Mouse (Mus musculus): ENCODE measurements around the gene Wdr74. TPM values are rescaled to one million over a fixed set of nuclear protein-coding genes. Genes with fewer than 3 reads are reported as not detected.

Wdr74 gene
- 6.9 TPM for polyA plus RNA-seq (2014; fragmentation: Illumina TruSeq; extraction: RNeasy Lipid Tissue Mini Kit (QIAGEN cat#74804); ENCODE audit: low read depth, low replicate concordance)

DNA sequence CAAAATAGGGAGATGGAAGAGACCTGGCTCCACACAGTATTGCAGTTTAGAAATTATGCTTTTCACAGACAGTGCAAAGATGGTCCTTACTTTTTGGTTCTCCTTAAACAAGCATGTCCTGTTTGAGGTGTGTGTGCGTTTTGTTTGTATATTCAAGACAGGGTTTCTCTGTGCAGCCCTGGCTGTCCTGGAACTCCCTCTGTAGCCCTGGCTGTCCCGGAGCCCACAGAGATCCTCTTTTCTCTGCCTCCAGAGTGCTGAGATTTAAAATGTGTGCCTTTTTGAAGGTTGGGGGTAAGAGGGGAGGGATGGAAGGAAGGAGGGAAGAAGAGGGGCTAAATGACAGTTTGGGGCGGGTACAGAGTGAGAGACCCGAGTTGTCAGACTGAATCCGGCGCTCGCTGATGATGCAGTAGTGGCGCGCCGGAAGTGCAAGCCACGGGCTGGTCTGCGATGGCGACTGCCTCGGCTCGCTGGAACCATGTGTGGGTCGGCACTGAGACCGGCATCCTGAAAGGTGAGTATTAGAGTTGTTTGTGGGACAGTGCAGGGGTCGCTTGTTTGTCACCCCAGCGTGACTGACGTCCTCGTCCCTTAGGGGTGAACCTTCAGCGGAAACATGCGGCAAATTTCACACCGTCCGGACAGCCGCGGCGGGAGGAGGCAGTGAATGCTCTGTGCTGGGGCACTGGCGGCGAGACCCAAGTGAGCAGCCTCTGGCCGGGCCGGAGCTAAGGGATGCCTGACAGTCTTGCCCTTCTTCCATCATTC is at the start of gene Wdr74:
Wdr74 (plus strand) TSS at position 439 of the 771 bp plus-strand sequence.

GRCm38 (mm10) chr19:8722907-8723573 is 12.6 kb upstream of the Wdr74 start, which contains the start of gene Slc3a2:
Gene Slc3a2 (minus strand): TSS chr19:8723369.

DNA sequence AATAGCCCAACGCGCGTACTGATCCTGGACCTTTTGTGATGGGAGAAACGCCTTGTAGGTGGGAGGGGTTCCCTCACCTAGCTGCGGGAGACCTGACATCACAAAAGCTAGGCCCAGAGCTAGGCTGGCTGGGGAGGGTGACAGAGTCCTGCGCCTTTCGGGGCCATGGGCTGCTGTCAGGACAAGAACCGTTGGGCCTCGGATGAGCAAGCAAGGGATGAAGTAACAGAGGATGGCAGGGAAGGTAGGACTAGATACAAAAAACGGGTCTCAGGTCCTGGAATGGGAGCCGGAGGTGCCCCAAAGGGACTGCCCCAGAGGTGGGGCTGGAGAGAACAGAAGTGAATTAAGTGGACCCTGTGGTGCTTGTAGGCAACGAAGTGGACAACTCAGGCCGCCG is 5.0 kb downstream of the Wdr74 start, which contains the start of gene 1700092M07Rik:
1700092M07Rik (plus strand) TSS at position 116 of the 400 bp plus-strand sequence.

DNA sequence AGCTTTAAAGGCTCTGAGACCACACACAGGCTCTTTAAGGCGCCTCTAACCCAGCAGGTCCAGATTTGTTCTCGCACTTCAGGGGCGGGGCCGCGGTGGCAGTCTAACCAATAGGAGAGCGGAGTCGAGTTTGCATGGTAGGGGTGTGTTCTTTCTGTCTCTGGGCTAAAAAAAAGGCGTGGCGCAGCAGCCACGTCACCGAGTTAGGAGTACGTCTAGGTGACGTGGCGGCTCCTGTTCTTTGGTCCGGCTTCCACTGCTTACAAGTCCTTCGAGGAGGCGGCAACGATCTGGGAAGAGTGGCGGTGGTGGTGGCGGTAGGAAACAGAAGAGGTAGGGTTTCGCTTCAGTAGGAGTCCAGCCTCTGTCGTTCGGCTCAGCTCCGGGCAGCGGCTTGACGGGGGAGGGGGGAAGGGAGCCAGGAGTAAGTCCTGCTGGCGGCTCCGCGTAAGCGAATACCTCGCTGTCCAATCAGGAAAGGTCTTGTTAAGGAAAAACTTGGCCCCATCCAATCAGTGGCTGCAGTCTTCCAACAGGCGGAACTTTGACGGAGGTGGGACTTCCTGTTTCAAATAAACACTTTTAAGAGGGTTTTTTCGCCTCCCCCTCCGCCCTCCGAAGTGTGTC is 5.7 kb downstream of the Wdr74 start, which contains the start of gene Stx5a:
Stx5a (plus strand) TSS at position 171 of the 627 bp plus-strand sequence.

GRCm38 (mm10) chr19:8756635-8757387 is 21.2 kb downstream of the Wdr74 start, which contains the start of gene Nxf1:
Gene Nxf1 (plus strand): TSS chr19:8757073.

DNA sequence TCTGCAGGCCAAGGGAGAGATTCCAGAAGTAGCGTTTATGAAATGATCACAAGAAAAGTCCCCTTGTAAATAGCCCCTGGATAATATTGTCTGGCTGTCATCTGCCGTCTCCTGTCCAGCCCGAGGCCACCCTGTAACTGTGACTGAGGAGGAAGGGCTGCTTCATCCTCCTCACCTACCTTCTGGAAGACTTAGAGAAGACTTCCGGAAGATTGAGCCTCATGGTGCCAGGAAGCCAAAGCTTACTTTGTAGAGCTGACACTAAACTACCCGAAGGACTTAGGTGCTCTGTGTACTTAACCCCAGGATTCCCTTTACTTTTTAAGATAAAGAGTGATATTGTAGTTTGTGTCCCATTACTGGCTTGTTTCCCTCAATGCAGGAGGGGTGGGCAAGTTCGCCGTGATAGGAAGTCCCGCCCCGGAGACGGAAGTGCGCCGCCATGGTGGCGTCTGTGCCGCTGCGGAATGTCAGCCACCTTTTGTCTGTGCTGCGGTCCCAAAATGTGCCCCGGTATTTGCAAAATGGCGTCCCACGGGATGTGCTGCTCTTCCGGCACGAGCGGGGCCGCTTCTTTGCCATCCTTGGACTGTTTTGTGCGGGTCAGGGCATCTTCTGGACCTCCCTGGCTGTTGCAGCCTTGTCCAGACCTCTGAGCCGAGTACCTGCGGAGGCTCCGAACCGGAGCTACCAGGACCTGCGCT is 35.1 kb downstream of the Wdr74 start, which contains the start of gene Tmem223:
Tmem223 (plus strand) TSS at position 430 of the 704 bp plus-strand sequence.

GRCm38 (mm10) chr19:8774086-8774835 is 38.6 kb downstream of the Wdr74 start, which contains the start of gene Tmem179b:
Gene Tmem179b (minus strand): TSS chr19:8774467.

DNA sequence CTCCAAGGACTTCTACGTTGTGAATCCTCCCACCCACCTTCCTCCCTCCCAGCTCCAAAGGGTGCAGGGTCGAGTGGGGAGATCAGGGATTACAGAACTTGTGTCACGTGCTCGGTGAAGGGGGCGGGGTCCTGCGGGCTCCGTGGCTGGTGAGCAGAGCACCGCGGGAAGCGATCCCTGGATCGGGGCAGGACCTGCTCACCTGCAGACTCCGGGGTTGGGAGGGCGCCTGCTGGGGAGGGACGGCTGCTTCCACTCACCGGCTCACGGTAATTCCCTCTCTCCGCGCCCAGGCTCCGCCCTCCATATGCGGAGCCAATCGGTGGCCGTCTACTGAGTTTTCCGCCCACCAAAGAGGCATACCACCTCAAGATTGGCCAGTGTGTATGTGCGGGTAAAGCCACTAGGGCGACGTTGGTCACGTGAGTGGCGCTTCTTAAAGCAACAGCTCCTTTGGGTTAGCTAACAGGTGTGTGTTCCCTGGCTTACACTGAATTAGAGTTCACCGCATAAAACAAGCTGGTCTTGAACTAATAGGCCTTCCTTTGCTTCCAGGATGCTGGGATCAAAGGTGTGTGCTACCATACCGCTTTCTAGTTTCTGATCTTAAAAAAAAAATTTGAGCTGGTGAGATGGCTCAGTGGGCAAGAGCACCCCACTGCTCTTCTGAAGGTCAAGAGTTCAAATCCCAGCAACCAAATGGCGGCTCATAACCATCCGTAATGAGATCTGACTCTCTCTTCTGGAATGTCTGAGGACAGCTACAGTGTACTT is 50.6 kb downstream of the Wdr74 start, which contains the start of gene Taf6l:
Taf6l (minus strand) TSS at position 410 of the 774 bp plus-strand sequence.

Other genes starting within 250 kb of the Wdr74 start
- 94.7 TPM for gene Slc22a8, start 144.6 kb upstream of the Wdr74 start, polyA plus RNA-seq (2014; fragmentation: Illumina TruSeq; extraction: RNeasy Lipid Tissue Mini Kit (QIAGEN cat#74804); ENCODE audit: low read depth, low replicate concordance)
- gene Slc22a6, start 117.8 kb upstream of the Wdr74 start, polyA plus RNA-seq (2014; fragmentation: Illumina TruSeq; extraction: RNeasy Lipid Tissue Mini Kit (QIAGEN cat#74804); ENCODE audit: low read depth, low replicate concordance) = 75.4 TPM
- gene Chrm1, start 72.0 kb upstream of the Wdr74 start, polyA plus RNA-seq (2014; fragmentation: Illumina TruSeq; extraction: RNeasy Lipid Tissue Mini Kit (QIAGEN cat#74804); ENCODE audit: low read depth, low replicate concordance) = not detected
- gene Slc3a2, start 12.5 kb upstream of the Wdr74 start, polyA plus RNA-seq (2014; fragmentation: Illumina TruSeq; extraction: RNeasy Lipid Tissue Mini Kit (QIAGEN cat#74804); ENCODE audit: low read depth, low replicate concordance) = 283 TPM
- gene 1700092M07Rik, start 4.9 kb downstream of the Wdr74 start, polyA plus RNA-seq (2014; fragmentation: Illumina TruSeq; extraction: RNeasy Lipid Tissue Mini Kit (QIAGEN cat#74804); ENCODE audit: low read depth, low replicate concordance) = not detected
- 39.9 TPM for gene Stx5a, start 5.6 kb downstream of the Wdr74 start, polyA plus RNA-seq (2014; fragmentation: Illumina TruSeq; extraction: RNeasy Lipid Tissue Mini Kit (QIAGEN cat#74804); ENCODE audit: low read depth, low replicate concordance)
- gene Nxf1, start 21.2 kb downstream of the Wdr74 start, polyA plus RNA-seq (2014; fragmentation: Illumina TruSeq; extraction: RNeasy Lipid Tissue Mini Kit (QIAGEN cat#74804); ENCODE audit: low read depth, low replicate concordance) = 50.7 TPM
- 44.7 TPM for gene Tmem223, start 35.2 kb downstream of the Wdr74 start, polyA plus RNA-seq (2014; fragmentation: Illumina TruSeq; extraction: RNeasy Lipid Tissue Mini Kit (QIAGEN cat#74804); ENCODE audit: low read depth, low replicate concordance)
- gene Tmem179b, start 38.6 kb downstream of the Wdr74 start, polyA plus RNA-seq (2014; fragmentation: Illumina TruSeq; extraction: RNeasy Lipid Tissue Mini Kit (QIAGEN cat#74804); ENCODE audit: low read depth, low replicate concordance) = 44.0 TPM
- 0.77 TPM for gene Taf6l, start 50.6 kb downstream of the Wdr74 start, polyA plus RNA-seq (2014; fragmentation: Illumina TruSeq; extraction: RNeasy Lipid Tissue Mini Kit (QIAGEN cat#74804); ENCODE audit: low read depth, low replicate concordance)
- 71.4 TPM for gene Polr2g, start 62.8 kb downstream of the Wdr74 start, polyA plus RNA-seq (2014; fragmentation: Illumina TruSeq; extraction: RNeasy Lipid Tissue Mini Kit (QIAGEN cat#74804); ENCODE audit: low read depth, low replicate concordance)
- gene Zbtb3, start 66.7 kb downstream of the Wdr74 start, polyA plus RNA-seq (2014; fragmentation: Illumina TruSeq; extraction: RNeasy Lipid Tissue Mini Kit (QIAGEN cat#74804); ENCODE audit: low read depth, low replicate concordance) = 0.28 TPM
- gene Ttc9c, start 83.5 kb downstream of the Wdr74 start, polyA plus RNA-seq (2014; fragmentation: Illumina TruSeq; extraction: RNeasy Lipid Tissue Mini Kit (QIAGEN cat#74804); ENCODE audit: low read depth, low replicate concordance) = 58.2 TPM
- 109 TPM for gene Hnrnpul2, start 84.2 kb downstream of the Wdr74 start, polyA plus RNA-seq (2014; fragmentation: Illumina TruSeq; extraction: RNeasy Lipid Tissue Mini Kit (QIAGEN cat#74804); ENCODE audit: low read depth, low replicate concordance)
- not detected for gene AC129217.1, start 93.9 kb downstream of the Wdr74 start, polyA plus RNA-seq (2014; fragmentation: Illumina TruSeq; extraction: RNeasy Lipid Tissue Mini Kit (QIAGEN cat#74804); ENCODE audit: low read depth, low replicate concordance)
- gene Bscl2, start 101.6 kb downstream of the Wdr74 start, polyA plus RNA-seq (2014; fragmentation: Illumina TruSeq; extraction: RNeasy Lipid Tissue Mini Kit (QIAGEN cat#74804); ENCODE audit: low read depth, low replicate concordance) = 21.8 TPM
- gene Gng3, start 103.4 kb downstream of the Wdr74 start, polyA plus RNA-seq (2014; fragmentation: Illumina TruSeq; extraction: RNeasy Lipid Tissue Mini Kit (QIAGEN cat#74804); ENCODE audit: low read depth, low replicate concordance) = not detected
- gene Lrrn4cl, start 114.9 kb downstream of the Wdr74 start, polyA plus RNA-seq (2014; fragmentation: Illumina TruSeq; extraction: RNeasy Lipid Tissue Mini Kit (QIAGEN cat#74804); ENCODE audit: low read depth, low replicate concordance) = 0.69 TPM
- 17.7 TPM for gene Ubxn1, start 135.7 kb downstream of the Wdr74 start, polyA plus RNA-seq (2014; fragmentation: Illumina TruSeq; extraction: RNeasy Lipid Tissue Mini Kit (QIAGEN cat#74804); ENCODE audit: low read depth, low replicate concordance)
- gene Uqcc3, start 145.1 kb downstream of the Wdr74 start, polyA plus RNA-seq (2014; fragmentation: Illumina TruSeq; extraction: RNeasy Lipid Tissue Mini Kit (QIAGEN cat#74804); ENCODE audit: low read depth, low replicate concordance) = 6.6 TPM
- 56.4 TPM for gene Lbhd1, start 147.9 kb downstream of the Wdr74 start, polyA plus RNA-seq (2014; fragmentation: Illumina TruSeq; extraction: RNeasy Lipid Tissue Mini Kit (QIAGEN cat#74804); ENCODE audit: low read depth, low replicate concordance)
- not detected for gene Gm49403, start 148.1 kb downstream of the Wdr74 start, polyA plus RNA-seq (2014; fragmentation: Illumina TruSeq; extraction: RNeasy Lipid Tissue Mini Kit (QIAGEN cat#74804); ENCODE audit: low read depth, low replicate concordance)
- gene 1810009A15Rik, start 153.0 kb downstream of the Wdr74 start, polyA plus RNA-seq (2014; fragmentation: Illumina TruSeq; extraction: RNeasy Lipid Tissue Mini Kit (QIAGEN cat#74804); ENCODE audit: low read depth, low replicate concordance) = 17.3 TPM
- gene Gm49416, start 153.1 kb downstream of the Wdr74 start, polyA plus RNA-seq (2014; fragmentation: Illumina TruSeq; extraction: RNeasy Lipid Tissue Mini Kit (QIAGEN cat#74804); ENCODE audit: low read depth, low replicate concordance) = not detected
- 0.32 TPM for gene Ints5, start 157.2 kb downstream of the Wdr74 start, polyA plus RNA-seq (2014; fragmentation: Illumina TruSeq; extraction: RNeasy Lipid Tissue Mini Kit (QIAGEN cat#74804); ENCODE audit: low read depth, low replicate concordance)
- gene Ganab, start 162.2 kb downstream of the Wdr74 start, polyA plus RNA-seq (2014; fragmentation: Illumina TruSeq; extraction: RNeasy Lipid Tissue Mini Kit (QIAGEN cat#74804); ENCODE audit: low read depth, low replicate concordance) = 80.0 TPM
- 5.2 TPM for gene B3gat3, start 184.5 kb downstream of the Wdr74 start, polyA plus RNA-seq (2014; fragmentation: Illumina TruSeq; extraction: RNeasy Lipid Tissue Mini Kit (QIAGEN cat#74804); ENCODE audit: low read depth, low replicate concordance)
- gene Rom1, start 193.5 kb downstream of the Wdr74 start, polyA plus RNA-seq (2014; fragmentation: Illumina TruSeq; extraction: RNeasy Lipid Tissue Mini Kit (QIAGEN cat#74804); ENCODE audit: low read depth, low replicate concordance) = 0.40 TPM
- 2.1 TPM for gene Eml3, start 193.7 kb downstream of the Wdr74 start, polyA plus RNA-seq (2014; fragmentation: Illumina TruSeq; extraction: RNeasy Lipid Tissue Mini Kit (QIAGEN cat#74804); ENCODE audit: low read depth, low replicate concordance)
- 47.2 TPM for gene Mta2, start 206.0 kb downstream of the Wdr74 start, polyA plus RNA-seq (2014; fragmentation: Illumina TruSeq; extraction: RNeasy Lipid Tissue Mini Kit (QIAGEN cat#74804); ENCODE audit: low read depth, low replicate concordance)
- 2.3 TPM for gene Tut1, start 218.0 kb downstream of the Wdr74 start, polyA plus RNA-seq (2014; fragmentation: Illumina TruSeq; extraction: RNeasy Lipid Tissue Mini Kit (QIAGEN cat#74804); ENCODE audit: low read depth, low replicate concordance)
- gene Eef1g, start 231.2 kb downstream of the Wdr74 start, polyA plus RNA-seq (2014; fragmentation: Illumina TruSeq; extraction: RNeasy Lipid Tissue Mini Kit (QIAGEN cat#74804); ENCODE audit: low read depth, low replicate concordance) = 56.6 TPM